Mouse (Mus musculus) myocyte (in vitro differentiated cells): ENCODE measurements around the gene Krtap9-3. TPM values are rescaled to one million over a fixed set of nuclear protein-coding genes. Genes with fewer than 3 reads are reported as not detected.
A peak's percentile ranks its signal among the peaks of the same experiment; 100 is the strongest.
"Not testable (repeated sequence)": the region's sequence is repeated elsewhere in the genome, so short reads cannot be mapped to it uniquely, and the experiment has no call there.

Source experiments
- H3K27me3 ChIP-seq: one replicate; pipeline ENCODE4 v1.6.1; 2011; ENCODE audit not compliant: control insufficient read depth, insufficient read depth, insufficient read length
- H3K36me3 ChIP-seq: one replicate; pipeline ENCODE4 v1.6.1; 2011; ENCODE audit not compliant: control insufficient read depth, insufficient read depth
- H3K4me2 ChIP-seq: one replicate; pipeline ENCODE4 v1.6.1; 2011; ENCODE audit warnings: low read depth, control low read depth
- H3K4me3 ChIP-seq: one replicate; pipeline ENCODE4 v1.5.1; 2011; ENCODE audit warnings: mild to moderate bottlenecking, control low read depth, moderate library complexity
- H3K79me2 ChIP-seq: one replicate; pipeline ENCODE4 v1.6.1; 2011; ENCODE audit not compliant: control insufficient read depth, insufficient read depth
- H3ac ChIP-seq: one replicate; pipeline ENCODE4 v1.6.1; 2011; ENCODE audit not compliant: control insufficient read depth, insufficient read length
- CEBPB ChIP-seq: IDR thresholded peaks from 2 replicates; pipeline ENCODE4 v1.6.1; 2011; ENCODE audit warnings: mild to moderate bottlenecking, moderate library complexity; ENCODE audit not compliant: poor library complexity, insufficient read depth, severe bottlenecking
- E2F4 ChIP-seq: IDR thresholded peaks from one replicate; pipeline ENCODE4 v1.6.1; 2011; ENCODE audit warnings: mild to moderate bottlenecking, control low read depth, moderate library complexity; ENCODE audit not compliant: insufficient read depth
- MAX ChIP-seq: IDR thresholded peaks from one replicate; pipeline ENCODE4 v1.6.1; 2011; ENCODE audit warnings: low read depth, mild to moderate bottlenecking, control low read depth
- MYOD1 ChIP-seq, 3 experiments: IDR thresholded peaks; one replicate each; pipeline ENCODE4 v1.6.1; 2011; ENCODE audit warnings: control low read depth in 2 of 3, low read depth in 2 of 3, mild to moderate bottlenecking in 2 of 3, moderate library complexity in 1 of 3; ENCODE audit not compliant: insufficient read length in 2 of 3, control insufficient read depth in 1 of 3
- MYOG ChIP-seq, 3 experiments: IDR thresholded peaks; one replicate each; pipeline ENCODE4 v1.6.1; 2011; ENCODE audit warnings: control low read depth in 2 of 3, low read depth in 2 of 3, mild to moderate bottlenecking in 2 of 3; ENCODE audit not compliant: insufficient read length in 2 of 3, control insufficient read depth in 1 of 3, insufficient read depth in 1 of 3
- POLR2A ChIP-seq: IDR thresholded peaks from one replicate; pipeline ENCODE4 v1.6.1; 2011; ENCODE audit warnings: low read depth, mild to moderate bottlenecking, control low read depth, moderate library complexity; ENCODE audit not compliant: insufficient read length
- POLR2AphosphoS2 ChIP-seq: IDR thresholded peaks from one replicate; pipeline ENCODE4 v1.6.1; 2011; ENCODE audit warnings: low read depth, control low read depth; ENCODE audit not compliant: insufficient read length
- REST ChIP-seq: IDR thresholded peaks from one replicate; pipeline ENCODE4 v1.6.1; 2011; ENCODE audit warnings: mild to moderate bottlenecking, control low read depth, moderate library complexity; ENCODE audit not compliant: insufficient read depth, insufficient read length
- SRF ChIP-seq: IDR thresholded peaks from one replicate; pipeline ENCODE4 v1.6.1; 2011; ENCODE audit warnings: low read depth; ENCODE audit not compliant: control insufficient read depth, insufficient read length
- TCF12 ChIP-seq: IDR thresholded peaks from one replicate; pipeline ENCODE4 v1.6.1; 2011; ENCODE audit warnings: mild to moderate bottlenecking, control low read depth; ENCODE audit not compliant: poor library complexity, insufficient read depth, severe bottlenecking
- TCF3 ChIP-seq: IDR thresholded peaks from one replicate; pipeline ENCODE4 v1.6.1; 2011; ENCODE audit warnings: low read depth, control low read depth; ENCODE audit not compliant: insufficient read length
- USF1 ChIP-seq: IDR thresholded peaks from one replicate; pipeline ENCODE4 v1.6.1; 2011; ENCODE audit warnings: low read depth, mild to moderate bottlenecking, control low read depth, moderate library complexity
- polyA plus RNA-seq: library from polyadenylated mRNA; unstranded; fragments of >200 nt; fragmentation: generic; extraction: Trizol; gene quantifications from one replicate; pipeline ENCODE4 v1.2.1, GENCODE M21; 2012; ENCODE audit warnings: missing spikeins

The Krtap9-3 gene
- polyA plus RNA-seq, 1 experiment = not detected

DNA sequence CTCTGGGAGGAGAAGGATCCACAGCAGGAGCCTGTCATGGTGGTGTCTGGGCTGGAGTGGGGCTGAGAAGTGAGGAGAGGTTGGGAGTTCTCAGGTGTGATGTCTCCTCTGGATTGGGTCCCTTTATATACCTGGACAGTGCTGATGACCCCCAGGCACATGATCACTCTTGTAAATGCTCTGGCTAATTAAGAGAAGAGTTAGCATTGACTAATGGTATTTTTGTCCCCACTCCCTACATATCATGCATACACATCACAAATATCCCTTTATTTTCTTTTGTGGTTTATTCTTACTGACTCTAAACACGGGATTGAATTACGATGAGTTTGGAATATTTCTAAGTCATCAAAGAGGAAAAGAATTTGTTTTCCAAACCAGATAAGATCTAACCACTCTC, 22.4 kb upstream of the Krtap9-3 start, which contains the start of gene Gm11562:
Gm11562 (minus strand) TSS at position 101 of the 400 bp plus-strand sequence.
- no peak for TF ChIP-seq POLR2AphosphoS2
- no peak for TF ChIP-seq SRF
- TF ChIP-seq MYOG (IDR thresholded peaks at IDR 0.05; ENCODE audit: control insufficient read depth in 1 of 3, insufficient read depth in 1 of 3, insufficient read length in 2 of 3, low read depth in 2 of 3) = no peak
- TF ChIP-seq E2F4 = no peak
- no peak for TF ChIP-seq REST
- TF ChIP-seq USF1 = no peak
- TF ChIP-seq TCF12 = no peak
- no peak for TF ChIP-seq CEBPB
- Histone ChIP-seq H3K27me3 (no peaks in the 10 kb centered on the region), H3K4me2 (no peak within 1 kb of the TSS), H3ac (no peak within 1 kb of the TSS), H3K4me3 (no peak within 1 kb of the TSS), H3K79me2 (no peaks in the 10 kb centered on the region), H3K36me3 (no peaks in the 10 kb centered on the region)

DNA sequence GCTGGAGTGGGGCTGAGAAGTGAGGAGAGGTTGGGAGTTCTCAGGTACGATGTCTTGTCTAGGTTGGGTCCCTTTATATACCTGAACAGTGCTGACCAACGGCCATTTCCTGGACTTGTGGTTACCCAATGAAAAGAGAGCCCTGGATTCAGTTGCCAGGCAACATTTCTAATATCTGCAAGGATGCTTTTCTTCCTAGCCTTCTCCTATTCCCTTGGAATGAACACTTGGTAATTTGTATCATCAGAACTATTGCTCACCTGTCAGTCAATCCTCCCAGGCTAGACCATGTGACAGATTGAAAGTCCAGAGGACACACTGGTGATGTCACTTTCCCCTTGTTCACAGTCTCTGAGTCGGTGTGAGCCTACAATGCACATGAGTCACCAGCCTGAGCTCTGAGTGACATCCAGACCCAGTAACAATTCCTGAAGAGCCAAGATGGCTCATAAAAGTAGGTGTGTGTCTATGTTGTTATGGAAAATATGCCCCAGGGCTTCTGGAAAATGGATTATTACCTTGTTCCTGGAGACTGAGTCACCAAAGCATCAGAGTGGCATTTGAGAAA, 17.0 kb upstream of the Krtap9-3 start, which contains the start of gene Krtap2-4:
Krtap2-4 (minus strand) TSS at position 51 of the 568 bp plus-strand sequence.
- Histone ChIP-seq H3K36me3 (no peaks in the 10 kb centered on the region), H3ac (no peak within 1 kb of the TSS), H3K27me3 (no peaks in the 10 kb centered on the region), H3K4me2 (no peak within 1 kb of the TSS), H3K79me2 (no peaks in the 10 kb centered on the region), H3K4me3 (no peak within 1 kb of the TSS)
- no peak for TF ChIP-seq SRF

DNA sequence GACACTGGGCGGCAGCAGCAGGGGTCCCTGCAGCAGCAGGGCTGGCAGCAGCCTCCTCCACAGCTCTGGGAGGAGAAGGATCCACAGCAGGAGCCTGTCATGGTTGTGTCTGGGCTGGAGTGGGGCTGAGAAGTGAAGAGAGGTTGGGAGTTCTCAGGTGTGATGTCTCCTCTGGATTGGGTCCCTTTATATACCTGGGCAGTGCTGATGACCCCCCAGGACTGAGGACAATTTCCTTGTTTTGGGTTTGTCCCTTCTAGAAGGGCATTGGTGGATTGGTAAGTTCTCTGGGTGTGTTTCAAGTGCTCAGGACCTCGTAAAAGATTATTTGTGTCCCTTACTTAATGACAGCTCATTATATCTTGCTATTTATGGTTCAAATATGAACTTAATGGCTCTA, 12.2 kb upstream of the Krtap9-3 start, which contains the start of gene Gm11937:
Gm11937 (minus strand) TSS at position 101 of the 400 bp plus-strand sequence.
- not testable (repeated sequence) for H3K27me3 ChIP-seq, H3K79me2 ChIP-seq, H3K36me3 ChIP-seq, H3K4me3 ChIP-seq, H3ac ChIP-seq, H3K4me2 ChIP-seq

DNA sequence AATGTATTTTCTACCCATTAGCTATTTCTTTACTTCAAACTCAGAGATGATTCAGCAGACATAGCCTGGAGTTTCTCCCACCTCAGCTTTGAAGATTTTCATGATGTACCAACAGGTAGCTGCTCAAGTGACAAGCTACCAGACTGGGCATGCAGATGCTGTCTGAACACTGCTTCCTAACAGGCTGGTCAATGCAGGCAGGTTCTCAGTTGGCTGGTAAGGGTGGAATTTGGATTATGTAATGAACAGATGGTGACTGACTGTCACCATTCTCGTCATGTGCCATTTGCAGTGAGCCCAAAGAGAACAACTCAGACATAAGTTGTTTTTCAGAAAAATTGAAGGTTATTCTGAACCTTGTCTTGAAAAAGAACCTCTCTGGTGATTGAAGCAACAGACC, 11.2 kb upstream of the Krtap9-3 start:
- H3ac ChIP-seq = no peak overlapping the region

DNA sequence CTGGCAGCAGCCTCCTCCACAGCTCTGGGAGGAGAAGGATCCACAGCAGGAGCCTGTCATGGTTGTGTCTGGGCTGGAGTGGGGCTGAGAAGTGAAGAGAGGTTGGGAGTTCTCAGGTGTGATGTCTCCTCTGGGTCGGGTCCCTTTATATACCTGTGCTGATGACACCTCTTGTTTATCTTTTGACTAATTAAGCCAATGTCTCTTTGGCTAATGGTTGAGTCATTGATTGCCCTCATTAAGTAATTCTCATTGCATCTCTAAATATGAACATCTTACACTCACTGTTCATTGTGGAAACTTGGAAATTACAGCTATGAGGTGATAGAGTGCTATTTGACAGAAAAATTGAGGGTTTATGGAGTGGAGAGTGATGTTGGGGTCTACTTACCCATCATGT, 5.3 kb upstream of the Krtap9-3 start, which contains the start of gene Gm11938:
Gm11938 (minus strand) TSS at position 101 of the 400 bp plus-strand sequence.
- H3K4me2 ChIP-seq, H3ac ChIP-seq, H3K79me2 ChIP-seq, H3K4me3 ChIP-seq, H3K27me3 ChIP-seq, H3K36me3 ChIP-seq: not testable (repeated sequence)

More for the DNA sequence above, 11.2 kb upstream of the Krtap9-3 start:
- Histone ChIP-seq H3K36me3 (no peaks in the 10 kb centered on the region), H3K4me3 (no peak overlapping the region), H3K27me3 (no peaks in the 10 kb centered on the region), H3K79me2 (no peaks in the 10 kb centered on the region), H3K4me2 (no peak overlapping the region)
- no peak for TF ChIP-seq CEBPB
- no peak for TF ChIP-seq POLR2A
- no peak for TF ChIP-seq TCF12
- TF ChIP-seq MAX = no peak
- TF ChIP-seq TCF3 = no peak
- no peak for TF ChIP-seq POLR2AphosphoS2
- TF ChIP-seq REST = no peak
- no peak for TF ChIP-seq E2F4
- no peak for TF ChIP-seq SRF
- no peak for TF ChIP-seq MYOD1 (IDR thresholded peaks at IDR 0.05; ENCODE audit: control insufficient read depth in 1 of 3, insufficient read length in 2 of 3, low read depth in 2 of 3)
- TF ChIP-seq USF1 = no peak
- no peak for TF ChIP-seq MYOG (IDR thresholded peaks at IDR 0.05; ENCODE audit: control insufficient read depth in 1 of 3, insufficient read depth in 1 of 3, insufficient read length in 2 of 3, low read depth in 2 of 3)

DNA sequence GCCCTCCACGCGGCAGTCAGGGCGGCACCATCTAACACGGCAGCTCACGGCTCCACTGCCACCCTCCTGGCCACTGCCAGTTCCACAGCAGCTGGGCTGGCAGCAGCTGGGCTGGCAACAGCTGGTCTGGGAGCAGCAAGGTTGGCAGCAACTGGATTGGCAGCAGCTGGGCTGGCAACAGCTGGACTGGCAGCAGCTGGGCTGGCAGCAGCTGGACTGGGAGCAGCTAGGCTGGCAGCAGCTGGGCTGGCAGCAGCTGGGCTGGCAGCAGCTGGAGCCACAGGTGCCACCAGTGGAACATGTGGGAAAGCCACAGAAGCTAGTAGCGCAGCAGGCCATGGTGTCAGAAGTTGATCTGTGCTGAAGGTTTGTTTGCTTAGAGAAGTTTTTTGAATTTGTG, 6.9 kb downstream of the Krtap9-3 start, which contains the start of gene Krtap1-3:
Krtap1-3 (minus strand) TSS at position 359 of the 400 bp plus-strand sequence.
- no peaks in the 10 kb centered on the region for H3K27me3 ChIP-seq
- no peaks in the 10 kb centered on the region for H3K79me2 ChIP-seq
- H3K36me3 ChIP-seq = no peaks in the 10 kb centered on the region
- TF ChIP-seq USF1 (no peak), SRF (no peak), MYOD1 (IDR thresholded peaks at IDR 0.05; ENCODE audit: control insufficient read depth in 1 of 3, insufficient read length in 2 of 3, low read depth in 2 of 3) (peak in 2 of 3 experiments; percentile 69 to 75), TCF3 (peak; percentile 81), MYOG (IDR thresholded peaks at IDR 0.05; ENCODE audit: control insufficient read depth in 1 of 3, insufficient read depth in 1 of 3, insufficient read length in 2 of 3, low read depth in 2 of 3) (peak in 2 of 3 experiments; percentile 28 to 65)
- H3K4me3 ChIP-seq = no peak within 1 kb of the TSS
- no peak within 1 kb of the TSS for H3K4me2 ChIP-seq
- H3ac ChIP-seq = no peak within 1 kb of the TSS
